Mouse (Mus musculus) lung, adult 2 months (tissue): ENCODE data around the gene Mog.

Experiments used
- CTCF ChIP-seq: fragments of 200-500 bp; IDR thresholded peaks from 2 replicates; pipeline ENCODE4 v1.5.1; 2011; ENCODE audit warnings: mild to moderate bottlenecking, low read length, control low read depth; ENCODE audit not compliant: insufficient read depth
- POLR2A ChIP-seq: fragments of 200-500 bp; IDR thresholded peaks from 2 replicates; pipeline ENCODE4 v1.6.1; 2011; ENCODE audit warnings: low read depth, mild to moderate bottlenecking, control low read depth, low read length, borderline replicate concordance; ENCODE audit errors: extremely low read depth

GRCm38 (mm10) chr17:36966875-36967274 is 56.3 kb downstream of the Mog start:
- TF ChIP-seq POLR2A = no peak
- no peak for TF ChIP-seq CTCF
